Mouse (Mus musculus): ENCODE measurements around the gene Dop1a. TPM values are rescaled to one million over a fixed set of nuclear protein-coding genes. Genes with fewer than 3 reads are reported as not detected.
A peak's percentile ranks its signal among the peaks of the same experiment; 100 is the strongest.

The Dop1a gene
- polyA plus RNA-seq, 1 experiment from 2014 or later: 29.2 TPM

- H3K27me3 ChIP-seq (ENCODE audit: control insufficient read depth, insufficient read depth, low read length): no peaks in the 10 kb centered on the region
- no peak overlapping the region for H3K4me2 ChIP-seq (replicated peaks; ENCODE audit: low read depth, low read length)
- H3K4me3 ChIP-seq (ENCODE audit: low read depth, low read length): no peak overlapping the region
- no peak overlapping the region for H3K27ac ChIP-seq (ENCODE audit: low read length)
- H3K4me1 ChIP-seq (ENCODE audit: control insufficient read depth, insufficient read depth, low read length): no peaks in the 10 kb centered on the region
- no peak overlapping the region for H3K9ac ChIP-seq (replicated peaks; ENCODE audit: low read depth, low read length)
- no peak for ATAC-seq (ENCODE audit: insufficient number of reproducible peaks, insufficient read depth, low FRiP score, low read depth)
- H3K36me3 ChIP-seq (ENCODE audit: control insufficient read depth, insufficient read depth, low read length): peaks cover 44% of the 10 kb centered on the region
- WGBS: 96% methylated on average over 4 of the region's 4 CpGs
- no peaks in the 10 kb centered on the region for H3K9me3 ChIP-seq (ENCODE audit: control insufficient read depth, low read depth, low read length)
Observed at GRCm38 (mm10) chr9:86554641-86555040, 87.7 kb downstream of the Dop1a start.

- Histone ChIP-seq H3K4me3 (ENCODE audit: low read depth, low read length) (no peak overlapping the region), H3K36me3 (ENCODE audit: control insufficient read depth, insufficient read depth, low read length) (peaks cover 46% of the 10 kb centered on the region), H3K9ac (replicated peaks; ENCODE audit: low read depth, low read length) (no peak overlapping the region), H3K9me3 (ENCODE audit: control insufficient read depth, low read depth, low read length) (no peaks in the 10 kb centered on the region), H3K4me1 (ENCODE audit: control insufficient read depth, insufficient read depth, low read length) (no peaks in the 10 kb centered on the region), H3K27ac (ENCODE audit: low read length) (no peak overlapping the region), H3K4me2 (replicated peaks; ENCODE audit: low read depth, low read length) (no peak overlapping the region), H3K27me3 (ENCODE audit: control insufficient read depth, insufficient read depth, low read length) (no peaks in the 10 kb centered on the region)
- no peak for ATAC-seq (ENCODE audit: insufficient number of reproducible peaks, insufficient read depth, low FRiP score, low read depth)
- WGBS: 82% methylated on average over 3 of the region's 3 CpGs
Observed at GRCm38 (mm10) chr9:86560543-86560942, 93.6 kb downstream of the Dop1a start.

GRCm38 (mm10) chr9:86569314-86569910 is 102.5 kb downstream of the Dop1a start:
- H3K36me3 ChIP-seq (ENCODE audit: control insufficient read depth, insufficient read depth, low read length): peaks cover 29% of the 10 kb centered on the region; the same call in 1 of the 2 replicates
- H3K9ac ChIP-seq (replicated peaks; ENCODE audit: low read depth, low read length): no peak overlapping the region
- no peaks in the 10 kb centered on the region for H3K27me3 ChIP-seq (ENCODE audit: control insufficient read depth, insufficient read depth, low read length)
- no peaks in the 10 kb centered on the region for H3K9me3 ChIP-seq (ENCODE audit: control insufficient read depth, low read depth, low read length)
- H3K4me1 ChIP-seq (ENCODE audit: control insufficient read depth, insufficient read depth, low read length): peaks cover 7% of the 10 kb centered on the region; the same call in 1 of the 2 replicates
- H3K4me3 ChIP-seq (ENCODE audit: low read depth, low read length): no peak overlapping the region
- H3K27ac ChIP-seq (ENCODE audit: low read length): no peak overlapping the region
- no peak overlapping the region for H3K4me2 ChIP-seq (replicated peaks; ENCODE audit: low read depth, low read length)
- ATAC-seq (ENCODE audit: insufficient number of reproducible peaks, insufficient read depth, low FRiP score, low read depth): no peak
- 80% methylated on average over 3 of the region's 3 CpGs for WGBS

GRCm38 (mm10) chr9:86570261-86570890 is 103.4 kb downstream of the Dop1a start:
- Histone ChIP-seq H3K9me3 (ENCODE audit: control insufficient read depth, low read depth, low read length) (no peaks in the 10 kb centered on the region), H3K4me3 (ENCODE audit: low read depth, low read length) (peak overlapping the region; percentile 68; the same call in 1 of the 2 replicates), H3K27me3 (ENCODE audit: control insufficient read depth, insufficient read depth, low read length) (no peaks in the 10 kb centered on the region), H3K4me1 (ENCODE audit: control insufficient read depth, insufficient read depth, low read length) (peaks cover 7% of the 10 kb centered on the region; the same call in 1 of the 2 replicates), H3K4me2 (replicated peaks; ENCODE audit: low read depth, low read length) (peak overlapping the region; percentile 91), H3K27ac (ENCODE audit: low read length) (no peak overlapping the region), H3K36me3 (ENCODE audit: control insufficient read depth, insufficient read depth, low read length) (peaks cover 22% of the 10 kb centered on the region; the same call in 1 of the 2 replicates), H3K9ac (replicated peaks; ENCODE audit: low read depth, low read length) (no peak overlapping the region)
- WGBS: 78% methylated on average over 10 of the region's 10 CpGs
- ATAC-seq (ENCODE audit: insufficient number of reproducible peaks, insufficient read depth, low FRiP score, low read depth): no peak

GRCm38 (mm10) chr9:86570946-86571345 is 104.0 kb downstream of the Dop1a start:
- Histone ChIP-seq H3K27ac (ENCODE audit: low read length) (no peak overlapping the region), H3K4me3 (ENCODE audit: low read depth, low read length) (peak overlapping the region; percentile 68), H3K27me3 (ENCODE audit: control insufficient read depth, insufficient read depth, low read length) (no peaks in the 10 kb centered on the region), H3K4me1 (ENCODE audit: control insufficient read depth, insufficient read depth, low read length) (peaks cover 7% of the 10 kb centered on the region; the same call in 1 of the 2 replicates), H3K9ac (replicated peaks; ENCODE audit: low read depth, low read length) (no peak overlapping the region), H3K36me3 (ENCODE audit: control insufficient read depth, insufficient read depth, low read length) (peaks cover 17% of the 10 kb centered on the region; the same call in 1 of the 2 replicates), H3K9me3 (ENCODE audit: control insufficient read depth, low read depth, low read length) (no peaks in the 10 kb centered on the region), H3K4me2 (replicated peaks; ENCODE audit: low read depth, low read length) (peak overlapping the region; percentile 91)
- no peak for ATAC-seq (ENCODE audit: insufficient number of reproducible peaks, insufficient read depth, low FRiP score, low read depth)
- 15% methylated on average over 8 of the region's 8 CpGs for WGBS

- peak; percentile 96 for ATAC-seq (ENCODE audit: insufficient number of reproducible peaks, insufficient read depth, low FRiP score, low read depth)
- Histone ChIP-seq H3K9ac (replicated peaks; ENCODE audit: low read depth, low read length) (peak within 1 kb of the TSS; percentile 46), H3K36me3 (ENCODE audit: control insufficient read depth, insufficient read depth, low read length) (peaks cover 15% of the 10 kb centered on the region; the same call in 1 of the 2 replicates), H3K4me1 (ENCODE audit: control insufficient read depth, insufficient read depth, low read length) (peaks cover 7% of the 10 kb centered on the region; the same call in 1 of the 2 replicates), H3K27me3 (ENCODE audit: control insufficient read depth, insufficient read depth, low read length) (no peaks in the 10 kb centered on the region), H3K4me2 (replicated peaks; ENCODE audit: low read depth, low read length) (peak within 1 kb of the TSS; percentile 91), H3K9me3 (ENCODE audit: control insufficient read depth, low read depth, low read length) (no peaks in the 10 kb centered on the region), H3K27ac (ENCODE audit: low read length) (peak within 1 kb of the TSS; percentile 52; the same call in 1 of the 2 replicates), H3K4me3 (ENCODE audit: low read depth, low read length) (peak within 1 kb of the TSS; percentile 68)
- WGBS: under 1% methylated on average over 58 of the region's 59 CpGs
Observed at GRCm38 (mm10) chr9:86571540-86572135, 104.7 kb downstream of the Dop1a start, which contains the start of the genes Pgm3 and Rwdd2a. TSS of gene Pgm3 (minus strand) at chr9:86571842. TSS of gene Rwdd2a (plus strand) at chr9:86571991.

GRCm38 (mm10) chr9:86572196-86572595 is 105.2 kb downstream of the Dop1a start:
- no peak for ATAC-seq (ENCODE audit: insufficient number of reproducible peaks, insufficient read depth, low FRiP score, low read depth)
- H3K9me3 ChIP-seq (ENCODE audit: control insufficient read depth, low read depth, low read length): no peaks in the 10 kb centered on the region
- H3K27me3 ChIP-seq (ENCODE audit: control insufficient read depth, insufficient read depth, low read length): no peaks in the 10 kb centered on the region
- H3K36me3 ChIP-seq (ENCODE audit: control insufficient read depth, insufficient read depth, low read length): peaks cover 13% of the 10 kb centered on the region; the same call in 1 of the 2 replicates
- H3K9ac ChIP-seq (replicated peaks; ENCODE audit: low read depth, low read length): peak overlapping the region; percentile 36; the same call in 1 of the 2 replicates
- H3K4me3 ChIP-seq (ENCODE audit: low read depth, low read length): peak overlapping the region; percentile 68
- no peak overlapping the region for H3K27ac ChIP-seq (ENCODE audit: low read length)
- H3K4me1 ChIP-seq (ENCODE audit: control insufficient read depth, insufficient read depth, low read length): peaks cover 7% of the 10 kb centered on the region; the same call in 1 of the 2 replicates
- 1% methylated on average over 25 of the region's 25 CpGs for WGBS
- peak overlapping the region; percentile 91 for H3K4me2 ChIP-seq (replicated peaks; ENCODE audit: low read depth, low read length)

GRCm38 (mm10) chr9:86572636-86573291 is 105.8 kb downstream of the Dop1a start:
- 6% methylated on average over 13 of the region's 13 CpGs for WGBS
- Histone ChIP-seq H3K9me3 (ENCODE audit: control insufficient read depth, low read depth, low read length) (no peaks in the 10 kb centered on the region), H3K27me3 (ENCODE audit: control insufficient read depth, insufficient read depth, low read length) (no peaks in the 10 kb centered on the region), H3K9ac (replicated peaks; ENCODE audit: low read depth, low read length) (no peak overlapping the region), H3K4me3 (ENCODE audit: low read depth, low read length) (peak overlapping the region; percentile 68), H3K27ac (ENCODE audit: low read length) (no peak overlapping the region), H3K36me3 (ENCODE audit: control insufficient read depth, insufficient read depth, low read length) (peaks cover 13% of the 10 kb centered on the region; the same call in 1 of the 2 replicates), H3K4me1 (ENCODE audit: control insufficient read depth, insufficient read depth, low read length) (peaks cover 7% of the 10 kb centered on the region; the same call in 1 of the 2 replicates), H3K4me2 (replicated peaks; ENCODE audit: low read depth, low read length) (peak overlapping the region; percentile 91)
- no peak for ATAC-seq (ENCODE audit: insufficient number of reproducible peaks, insufficient read depth, low FRiP score, low read depth)

Measured in stomach, embryonic 14.5 days (tissue).